Mouse (Mus musculus): Measurements from ENCODE around the gene Umps.

Gene Umps

GRCm38 (mm10) chr16:33954793-33955192 lies 12.0 kb downstream of the Umps start:
- DNase-seq (ENCODE audit: low spot score): no peak

GRCm38 (mm10) chr16:33953008-33953407 lies 13.8 kb downstream of the Umps start:
- no peak for DNase-seq (ENCODE audit: low spot score)

- DNase-seq (ENCODE audit: low spot score): peak; percentile 91
Measured at GRCm38 (mm10) chr16:33950830-33951229, 16.0 kb downstream of the Umps start.

- no peak for DNase-seq (ENCODE audit: low spot score)
Measured at GRCm38 (mm10) chr16:33950386-33950785, 16.5 kb downstream of the Umps start.

GRCm38 (mm10) chr16:33947664-33948571 lies 18.9 kb downstream of the Umps start:
- no peak for DNase-seq (ENCODE audit: low spot score)

- no peak for DNase-seq (ENCODE audit: low spot score)
Measured at GRCm38 (mm10) chr16:33946021-33946420, 20.8 kb downstream of the Umps start.

- DNase-seq (ENCODE audit: low spot score): no peak
Measured at GRCm38 (mm10) chr16:33944772-33945171, 22.1 kb downstream of the Umps start.

GRCm38 (mm10) chr16:33944126-33944525 lies 22.7 kb downstream of the Umps start:
- no peak for DNase-seq (ENCODE audit: low spot score)

GRCm38 (mm10) chr16:33943388-33943787 lies 23.4 kb downstream of the Umps start:
- DNase-seq (ENCODE audit: low spot score): no peak

- peak; percentile 42 for DNase-seq (ENCODE audit: low spot score)
Measured at GRCm38 (mm10) chr16:33942341-33942740, 24.5 kb downstream of the Umps start.

- peak; percentile 76 for DNase-seq (ENCODE audit: low spot score)
Measured at GRCm38 (mm10) chr16:33941271-33941781, 25.5 kb downstream of the Umps start.

- no peak for DNase-seq (ENCODE audit: low spot score)
Measured at GRCm38 (mm10) chr16:33940095-33940494, 26.7 kb downstream of the Umps start.

- DNase-seq (ENCODE audit: low spot score): no peak
Measured at GRCm38 (mm10) chr16:33939636-33940035, 27.2 kb downstream of the Umps start.

GRCm38 (mm10) chr16:33939133-33939531 lies 27.7 kb downstream of the Umps start:
- no peak for DNase-seq (ENCODE audit: low spot score)

- no peak for DNase-seq (ENCODE audit: low spot score)
Measured at GRCm38 (mm10) chr16:33938311-33939132, 28.3 kb downstream of the Umps start.

- DNase-seq (ENCODE audit: low spot score): peak; percentile 61
Measured at GRCm38 (mm10) chr16:33937567-33937966, 29.3 kb downstream of the Umps start.

GRCm38 (mm10) chr16:33936885-33937284 lies 30.0 kb downstream of the Umps start:
- DNase-seq (ENCODE audit: low spot score): no peak

- DNase-seq (ENCODE audit: low spot score): no peak
Measured at GRCm38 (mm10) chr16:33935407-33935785, 31.4 kb downstream of the Umps start.

- DNase-seq (ENCODE audit: low spot score): peak; percentile 35
Measured at GRCm38 (mm10) chr16:33934701-33935406, 32.0 kb downstream of the Umps start.

GRCm38 (mm10) chr16:33933411-33933810 lies 33.4 kb downstream of the Umps start:
- no peak for DNase-seq (ENCODE audit: low spot score)

GRCm38 (mm10) chr16:33932126-33932525 lies 34.7 kb downstream of the Umps start:
- no peak for DNase-seq (ENCODE audit: low spot score)

- no peak for DNase-seq (ENCODE audit: low spot score)
Measured at GRCm38 (mm10) chr16:33931682-33932081, 35.2 kb downstream of the Umps start.
